Mouse (Mus musculus): ENCODE results near the gene Stx3. TPM values are rescaled to one million over a fixed set of nuclear protein-coding genes. Genes with fewer than 3 reads are reported as not detected.
A peak's percentile ranks its signal among the peaks of the same experiment; 100 is the strongest.

Gene Stx3
- polyA plus RNA-seq, 1 experiment from 2014 or later, result 28.4 TPM

DNA sequence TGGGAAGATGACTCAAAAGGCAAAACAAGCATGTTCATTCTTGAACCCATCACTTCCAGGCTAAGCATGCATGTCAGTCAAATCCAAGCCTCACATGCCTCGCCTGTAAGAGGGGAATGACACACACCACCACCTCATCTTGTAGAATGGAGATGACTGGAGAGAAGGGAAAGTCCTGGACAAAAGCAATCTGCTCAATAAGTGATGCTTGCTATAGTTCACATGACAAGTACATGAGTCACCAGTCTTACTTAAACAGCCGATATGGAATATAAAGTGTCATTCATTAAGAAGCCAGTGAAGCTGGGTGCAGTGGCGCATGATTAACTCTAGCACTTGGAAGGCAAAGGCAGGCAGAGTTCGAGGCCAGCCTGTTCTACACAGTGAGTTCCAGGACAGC is 6.1 kb downstream of the Stx3 start:
- Histone ChIP-seq H3K9me3 (ENCODE audit: control insufficient read depth, low read length) (no peaks in the 10 kb centered on the region), H3K36me3 (ENCODE audit: control insufficient read depth, insufficient read depth, low read length) (no peaks in the 10 kb centered on the region), H3K4me3 (ENCODE audit: low read depth, low read length) (no peak overlapping the region), H3K27me3 (replicated peaks; ENCODE audit: control insufficient read depth, insufficient read depth, low read length) (no peaks in the 10 kb centered on the region), H3K27ac (ENCODE audit: low read depth) (no peak overlapping the region), H3K4me1 (replicated peaks; ENCODE audit: control insufficient read depth, insufficient read depth, low read length) (no peaks in the 10 kb centered on the region), H3K9ac (ENCODE audit: low read length) (no peak overlapping the region), H3K4me2 (ENCODE audit: low read length) (no peak overlapping the region)
- WGBS, result 70% methylated on average over 4 of the region's 4 CpGs
- ATAC-seq (replicated peaks; ENCODE audit: low FRiP score, low TSS enrichment, low read depth) (no peak), DNase-seq (ENCODE audit: low spot score) (no peak)

GRCm38 (mm10) chr19:11811688-11812365 is 7.4 kb downstream of the Stx3 start:
- WGBS, result 55% methylated on average over 5 of the region's 5 CpGs
- Histone ChIP-seq H3K27me3 (replicated peaks; ENCODE audit: control insufficient read depth, insufficient read depth, low read length) (no peaks in the 10 kb centered on the region), H3K9me3 (ENCODE audit: control insufficient read depth, low read length) (no peaks in the 10 kb centered on the region), H3K4me3 (ENCODE audit: low read depth, low read length) (no peak overlapping the region), H3K4me1 (replicated peaks; ENCODE audit: control insufficient read depth, insufficient read depth, low read length) (no peaks in the 10 kb centered on the region), H3K27ac (ENCODE audit: low read depth) (no peak overlapping the region), H3K9ac (ENCODE audit: low read length) (no peak overlapping the region), H3K4me2 (ENCODE audit: low read length) (no peak overlapping the region), H3K36me3 (ENCODE audit: control insufficient read depth, insufficient read depth, low read length) (no peaks in the 10 kb centered on the region)
- ATAC-seq (replicated peaks; ENCODE audit: low FRiP score, low TSS enrichment, low read depth), result peak; percentile 69; the same call in 1 of the 2 replicates
- DNase-seq (ENCODE audit: low spot score), result no peak

- H3K9ac ChIP-seq (ENCODE audit: low read length), result no peak overlapping the region
- H3K9me3 ChIP-seq (ENCODE audit: control insufficient read depth, low read length), result no peaks in the 10 kb centered on the region
- no peaks in the 10 kb centered on the region for H3K4me1 ChIP-seq (replicated peaks; ENCODE audit: control insufficient read depth, insufficient read depth, low read length)
- no peaks in the 10 kb centered on the region for H3K27me3 ChIP-seq (replicated peaks; ENCODE audit: control insufficient read depth, insufficient read depth, low read length)
- WGBS, result 75% methylated on average over 1 of the region's 1 CpGs
- no peak overlapping the region for H3K4me3 ChIP-seq (ENCODE audit: low read depth, low read length)
- H3K27ac ChIP-seq (ENCODE audit: low read depth), result no peak overlapping the region
- H3K36me3 ChIP-seq (ENCODE audit: control insufficient read depth, insufficient read depth, low read length), result no peaks in the 10 kb centered on the region
- no peak for DNase-seq (ENCODE audit: low spot score)
- ATAC-seq (replicated peaks; ENCODE audit: low FRiP score, low TSS enrichment, low read depth), result no peak
- H3K4me2 ChIP-seq (ENCODE audit: low read length), result no peak overlapping the region
These were observed 8.3 kb downstream of the Stx3 start for GRCm38 (mm10) chr19:11810856-11811255.

- no peak overlapping the region for H3K4me3 ChIP-seq (ENCODE audit: low read depth, low read length)
- no peak overlapping the region for H3K27ac ChIP-seq (ENCODE audit: low read depth)
- H3K36me3 ChIP-seq (ENCODE audit: control insufficient read depth, insufficient read depth, low read length), result no peaks in the 10 kb centered on the region
- H3K4me2 ChIP-seq (ENCODE audit: low read length), result no peak overlapping the region
- H3K9ac ChIP-seq (ENCODE audit: low read length), result no peak overlapping the region
- ATAC-seq (replicated peaks; ENCODE audit: low FRiP score, low TSS enrichment, low read depth) (no peak), DNase-seq (ENCODE audit: low spot score) (no peak)
- no peaks in the 10 kb centered on the region for H3K4me1 ChIP-seq (replicated peaks; ENCODE audit: control insufficient read depth, insufficient read depth, low read length)
- H3K27me3 ChIP-seq (replicated peaks; ENCODE audit: control insufficient read depth, insufficient read depth, low read length), result no peaks in the 10 kb centered on the region
- no peaks in the 10 kb centered on the region for H3K9me3 ChIP-seq (ENCODE audit: control insufficient read depth, low read length)
- 75% methylated on average over 5 of the region's 5 CpGs for WGBS
These were observed 9.0 kb downstream of the Stx3 start for GRCm38 (mm10) chr19:11810003-11810758.

GRCm38 (mm10) chr19:11808452-11808851 is 10.8 kb downstream of the Stx3 start:
- no peaks in the 10 kb centered on the region for H3K36me3 ChIP-seq (ENCODE audit: control insufficient read depth, insufficient read depth, low read length)
- no peak overlapping the region for H3K9ac ChIP-seq (ENCODE audit: low read length)
- no peak for ATAC-seq (replicated peaks; ENCODE audit: low FRiP score, low TSS enrichment, low read depth)
- H3K9me3 ChIP-seq (ENCODE audit: control insufficient read depth, low read length), result no peaks in the 10 kb centered on the region
- DNase-seq (ENCODE audit: low spot score), result no peak
- no peaks in the 10 kb centered on the region for H3K27me3 ChIP-seq (replicated peaks; ENCODE audit: control insufficient read depth, insufficient read depth, low read length)
- no peak overlapping the region for H3K27ac ChIP-seq (ENCODE audit: low read depth)
- no peak overlapping the region for H3K4me3 ChIP-seq (ENCODE audit: low read depth, low read length)
- no peak overlapping the region for H3K4me2 ChIP-seq (ENCODE audit: low read length)
- WGBS, result 92% methylated on average over 2 of the region's 2 CpGs
- H3K4me1 ChIP-seq (replicated peaks; ENCODE audit: control insufficient read depth, insufficient read depth, low read length), result no peaks in the 10 kb centered on the region

DNA sequence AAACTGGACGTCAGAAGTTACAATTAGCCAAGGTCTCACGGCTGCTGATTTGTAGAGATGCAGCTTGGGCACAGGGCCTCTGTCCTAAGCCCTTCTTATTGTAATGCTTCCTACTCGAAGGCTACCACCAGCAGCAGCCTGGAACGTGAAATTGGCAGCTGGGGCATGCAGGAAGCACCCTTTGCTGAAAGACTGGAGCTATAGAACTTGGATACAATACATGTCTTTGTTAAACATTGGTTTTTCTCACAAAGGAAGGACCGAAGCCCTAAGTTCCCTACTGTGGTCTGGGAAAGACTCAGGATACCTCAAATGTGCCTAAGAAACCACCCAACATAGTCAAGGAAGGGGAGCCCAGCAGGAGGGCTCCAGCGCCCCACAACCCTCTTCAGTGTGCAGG is 11.4 kb downstream of the Stx3 start:
- Histone ChIP-seq H3K36me3 (ENCODE audit: control insufficient read depth, insufficient read depth, low read length) (no peaks in the 10 kb centered on the region), H3K9me3 (ENCODE audit: control insufficient read depth, low read length) (no peaks in the 10 kb centered on the region), H3K4me3 (ENCODE audit: low read depth, low read length) (no peak overlapping the region), H3K4me1 (replicated peaks; ENCODE audit: control insufficient read depth, insufficient read depth, low read length) (no peaks in the 10 kb centered on the region), H3K27ac (ENCODE audit: low read depth) (no peak overlapping the region), H3K4me2 (ENCODE audit: low read length) (no peak overlapping the region), H3K27me3 (replicated peaks; ENCODE audit: control insufficient read depth, insufficient read depth, low read length) (no peaks in the 10 kb centered on the region), H3K9ac (ENCODE audit: low read length) (no peak overlapping the region)
- WGBS, result 75% methylated on average over 6 of the region's 6 CpGs
- ATAC-seq (replicated peaks; ENCODE audit: low FRiP score, low TSS enrichment, low read depth) (no peak), DNase-seq (ENCODE audit: low spot score) (no peak)

DNA sequence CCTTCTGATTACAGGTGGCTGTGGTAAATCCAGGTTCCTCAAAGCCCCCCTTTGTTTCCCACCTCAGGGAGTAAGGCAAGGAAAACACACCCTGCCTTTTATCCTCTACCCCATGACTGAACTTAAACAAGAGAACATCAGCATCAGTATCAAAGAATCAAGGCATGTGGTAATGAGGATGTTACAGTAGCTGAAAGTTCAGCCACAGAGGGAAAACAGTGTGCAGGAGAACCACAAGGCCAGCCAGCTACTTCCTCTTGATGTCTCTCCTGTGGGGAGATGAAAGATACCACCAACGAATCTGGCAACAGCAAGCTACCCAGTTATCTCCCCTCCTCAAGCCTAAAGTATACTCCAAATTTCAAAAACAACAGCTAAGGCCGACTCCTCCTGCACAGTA is 12.0 kb downstream of the Stx3 start:
- H3K27me3 ChIP-seq (replicated peaks; ENCODE audit: control insufficient read depth, insufficient read depth, low read length), result no peaks in the 10 kb centered on the region
- H3K27ac ChIP-seq (ENCODE audit: low read depth), result no peak overlapping the region
- H3K4me2 ChIP-seq (ENCODE audit: low read length), result no peak overlapping the region
- no peaks in the 10 kb centered on the region for H3K4me1 ChIP-seq (replicated peaks; ENCODE audit: control insufficient read depth, insufficient read depth, low read length)
- H3K36me3 ChIP-seq (ENCODE audit: control insufficient read depth, insufficient read depth, low read length), result no peaks in the 10 kb centered on the region
- DNase-seq (ENCODE audit: low spot score), result no peak
- no peak for ATAC-seq (replicated peaks; ENCODE audit: low FRiP score, low TSS enrichment, low read depth)
- no peak overlapping the region for H3K9ac ChIP-seq (ENCODE audit: low read length)
- no peaks in the 10 kb centered on the region for H3K9me3 ChIP-seq (ENCODE audit: control insufficient read depth, low read length)
- H3K4me3 ChIP-seq (ENCODE audit: low read depth, low read length), result no peak overlapping the region
- WGBS, result 58% methylated on average over 2 of the region's 2 CpGs

DNA sequence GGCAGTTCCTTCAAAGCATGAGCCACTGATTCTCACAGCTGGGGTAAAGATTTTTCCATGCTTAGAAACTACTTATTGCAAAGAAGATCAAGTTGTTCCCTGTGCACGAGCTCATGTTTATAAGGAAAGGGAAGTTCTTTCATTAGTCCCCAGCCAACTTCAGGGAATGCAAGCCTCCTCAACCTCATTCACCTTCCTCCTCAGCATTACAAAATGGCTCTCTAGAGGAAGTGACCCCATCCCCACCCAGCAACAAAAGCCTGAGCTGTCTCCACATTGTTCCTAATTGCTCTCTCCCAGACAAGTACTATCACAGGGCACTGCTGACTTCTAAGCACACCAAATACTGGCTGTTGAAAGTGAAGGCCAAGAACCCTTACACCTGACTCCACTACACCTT is 14.8 kb downstream of the Stx3 start:
- no peak overlapping the region for H3K4me2 ChIP-seq (ENCODE audit: low read length)
- 64% methylated on average over 1 of the region's 1 CpGs for WGBS
- no peaks in the 10 kb centered on the region for H3K4me1 ChIP-seq (replicated peaks; ENCODE audit: control insufficient read depth, insufficient read depth, low read length)
- no peak for ATAC-seq (replicated peaks; ENCODE audit: low FRiP score, low TSS enrichment, low read depth)
- H3K36me3 ChIP-seq (ENCODE audit: control insufficient read depth, insufficient read depth, low read length), result no peaks in the 10 kb centered on the region
- no peak for DNase-seq (ENCODE audit: low spot score)
- no peak overlapping the region for H3K9ac ChIP-seq (ENCODE audit: low read length)
- H3K4me3 ChIP-seq (ENCODE audit: low read depth, low read length), result no peak overlapping the region
- no peak overlapping the region for H3K27ac ChIP-seq (ENCODE audit: low read depth)
- H3K27me3 ChIP-seq (replicated peaks; ENCODE audit: control insufficient read depth, insufficient read depth, low read length), result no peaks in the 10 kb centered on the region
- H3K9me3 ChIP-seq (ENCODE audit: control insufficient read depth, low read length), result no peaks in the 10 kb centered on the region
